Mouse (Mus musculus) kidney, embryonic 16.5 days (tissue): ENCODE data around the gene Il16. TPM values are rescaled to one million over a fixed set of nuclear protein-coding genes. Genes with fewer than 3 reads are reported as not detected.
"Not testable (repeated sequence)": the region's sequence is repeated elsewhere in the genome, so short reads cannot be mapped to it uniquely, and the experiment has no call there.

Source experiments
- ATAC-seq: fragments of 200-750 bp; cut with Nextera tagmentation; 2 replicates; pipeline ENCODE4 v1.8.0; 2017; ENCODE audit warnings: moderate TSS enrichment; ENCODE audit not compliant: low FRiP score, low TSS enrichment
- H3K27ac ChIP-seq: fragments of 300-500 bp; sonication (generic); 2 replicates; pipeline ENCODE4 v1.5.1; 2014; ENCODE audit warnings: low read length
- H3K27me3 ChIP-seq: fragments of 300-500 bp; sonication (generic); 2 replicates; pipeline ENCODE4 v1.6.1; 2014; ENCODE audit warnings: low read length, control low read depth, mixed read lengths; ENCODE audit not compliant: insufficient read depth
- H3K36me3 ChIP-seq: fragments of 300-500 bp; sonication (generic); 2 replicates; pipeline ENCODE4 v1.6.1; 2014; ENCODE audit warnings: low read length, control low read depth, mixed read lengths; ENCODE audit not compliant: insufficient read depth
- H3K4me1 ChIP-seq: fragments of 300-500 bp; sonication (generic); 2 replicates; pipeline ENCODE4 v1.6.1; 2014; ENCODE audit warnings: low read length, control low read depth, mixed read lengths; ENCODE audit not compliant: insufficient read depth
- H3K4me2 ChIP-seq: fragments of 300-500 bp; sonication (generic); replicated peaks from 2 replicates; pipeline ENCODE4 v1.6.1; 2014; ENCODE audit warnings: low read depth, low read length
- H3K4me3 ChIP-seq: fragments of 300-500 bp; sonication (generic); 2 replicates; pipeline ENCODE4 v1.5.1; 2014; ENCODE audit warnings: mild to moderate bottlenecking, low read length
- H3K9ac ChIP-seq: fragments of 300-500 bp; sonication (generic); replicated peaks from 2 replicates; pipeline ENCODE4 v1.6.1; 2014; ENCODE audit warnings: low read length
- H3K9me3 ChIP-seq: fragments of 300-500 bp; sonication (generic); 2 replicates; pipeline ENCODE4 v1.6.1; 2016; ENCODE audit warnings: low read length, control low read depth
- WGBS: fragments of 180-500 bp; shearing (Covaris S2); extraction: QIAGEN DNeasy Blood & Tissue Kit; methylation state at CpG from one replicate; pipeline ENCODE4 v1.1.7; 2014; 5-methylcytosine and 5-hydroxymethylcytosine counted together
- polyA plus RNA-seq: library from polyadenylated mRNA; unstranded; fragments of >200 nt; fragmentation: Nextera tagmentation; extraction: Ambion mirVana; gene quantifications from 2 replicates; pipeline ENCODE4 v1.2.1, GENCODE M21; 2015

Il16 gene
- polyA plus RNA-seq, 1 experiment from 2014 or later: 5.1 TPM

GRCm38 (mm10) chr7:83725801-83726200, 19.7 kb downstream of the Il16 start:
- Histone ChIP-seq H3K9me3 (no peaks in the 10 kb centered on the region), H3K27me3 (no peaks in the 10 kb centered on the region), H3K9ac (no peak overlapping the region), H3K27ac (no peak overlapping the region), H3K4me1 (no peaks in the 10 kb centered on the region), H3K36me3 (no peaks in the 10 kb centered on the region), H3K4me2 (no peak overlapping the region), H3K4me3 (no peak overlapping the region)
- ATAC-seq: no peak

- H3K4me3 ChIP-seq: no peak overlapping the region
- H3K27me3 ChIP-seq: no peaks in the 10 kb centered on the region
- WGBS: 46% methylated on average over 2 of the region's 2 CpGs
- H3K9me3 ChIP-seq: no peaks in the 10 kb centered on the region
- no peak for ATAC-seq
- H3K4me2 ChIP-seq: no peak overlapping the region
- H3K4me1 ChIP-seq: no peaks in the 10 kb centered on the region
- no peaks in the 10 kb centered on the region for H3K36me3 ChIP-seq
- no peak overlapping the region for H3K9ac ChIP-seq
- no peak overlapping the region for H3K27ac ChIP-seq
Measured at GRCm38 (mm10) chr7:83724541-83724940, 21.0 kb downstream of the Il16 start.

GRCm38 (mm10) chr7:83723954-83724353, 21.6 kb downstream of the Il16 start:
- H3K27me3 ChIP-seq: no peaks in the 10 kb centered on the region
- H3K4me2 ChIP-seq: no peak overlapping the region
- no peak overlapping the region for H3K27ac ChIP-seq
- ATAC-seq: no peak
- H3K36me3 ChIP-seq: no peaks in the 10 kb centered on the region
- H3K9me3 ChIP-seq: no peaks in the 10 kb centered on the region
- no peak overlapping the region for H3K9ac ChIP-seq
- H3K4me1 ChIP-seq: no peaks in the 10 kb centered on the region
- H3K4me3 ChIP-seq: no peak overlapping the region

GRCm38 (mm10) chr7:83723221-83723620, 22.3 kb downstream of the Il16 start:
- H3K27me3 ChIP-seq: no peaks in the 10 kb centered on the region
- no peak overlapping the region for H3K27ac ChIP-seq
- H3K36me3 ChIP-seq: no peaks in the 10 kb centered on the region
- 81% methylated on average over 8 of the region's 8 CpGs for WGBS
- ATAC-seq: no peak
- no peak overlapping the region for H3K4me2 ChIP-seq
- H3K4me1 ChIP-seq: no peaks in the 10 kb centered on the region
- H3K9me3 ChIP-seq: no peaks in the 10 kb centered on the region
- H3K9ac ChIP-seq: no peak overlapping the region
- no peak overlapping the region for H3K4me3 ChIP-seq

- no peaks in the 10 kb centered on the region for H3K9me3 ChIP-seq
- H3K4me3 ChIP-seq: no peak overlapping the region
- no peak overlapping the region for H3K9ac ChIP-seq
- WGBS: 78% methylated on average over 13 of the region's 14 CpGs
- H3K27me3 ChIP-seq: no peaks in the 10 kb centered on the region
- H3K27ac ChIP-seq: no peak overlapping the region
- no peaks in the 10 kb centered on the region for H3K36me3 ChIP-seq
- ATAC-seq: no peak
- no peaks in the 10 kb centered on the region for H3K4me1 ChIP-seq
- no peak overlapping the region for H3K4me2 ChIP-seq
Measured at GRCm38 (mm10) chr7:83722485-83722884, 23.0 kb downstream of the Il16 start.

- no peak for ATAC-seq
- Histone ChIP-seq H3K27ac (no peak overlapping the region), H3K4me2 (no peak overlapping the region), H3K9me3 (no peaks in the 10 kb centered on the region), H3K27me3 (no peaks in the 10 kb centered on the region), H3K36me3 (no peaks in the 10 kb centered on the region), H3K4me1 (no peaks in the 10 kb centered on the region), H3K4me3 (no peak overlapping the region), H3K9ac (no peak overlapping the region)
- 81% methylated on average over 8 of the region's 8 CpGs for WGBS
Measured at GRCm38 (mm10) chr7:83720231-83720630, 25.3 kb downstream of the Il16 start.

- no peak overlapping the region for H3K27ac ChIP-seq
- no peak overlapping the region for H3K4me3 ChIP-seq
- no peak overlapping the region for H3K4me2 ChIP-seq
- no peaks in the 10 kb centered on the region for H3K9me3 ChIP-seq
- WGBS: 39% methylated on average over 5 of the region's 5 CpGs
- H3K36me3 ChIP-seq: no peaks in the 10 kb centered on the region
- H3K27me3 ChIP-seq: no peaks in the 10 kb centered on the region
- H3K9ac ChIP-seq: no peak overlapping the region
- no peak for ATAC-seq
- no peaks in the 10 kb centered on the region for H3K4me1 ChIP-seq
Measured at GRCm38 (mm10) chr7:83717021-83717725, 28.4 kb downstream of the Il16 start.

- Histone ChIP-seq H3K27me3 (no peaks in the 10 kb centered on the region), H3K4me2 (no peak overlapping the region), H3K4me3 (no peak overlapping the region), H3K9ac (no peak overlapping the region), H3K36me3 (no peaks in the 10 kb centered on the region), H3K4me1 (no peaks in the 10 kb centered on the region), H3K9me3 (no peaks in the 10 kb centered on the region), H3K27ac (no peak overlapping the region)
- WGBS: 69% methylated on average over 1 of the region's 1 CpGs
- no peak for ATAC-seq
Measured at GRCm38 (mm10) chr7:83713639-83714038, 31.9 kb downstream of the Il16 start.

- H3K36me3 ChIP-seq, H3K27me3 ChIP-seq, ATAC-seq, H3K4me1 ChIP-seq, H3K9me3 ChIP-seq, H3K27ac ChIP-seq, H3K4me3 ChIP-seq, H3K9ac ChIP-seq, H3K4me2 ChIP-seq: not testable (repeated sequence)
- WGBS: 89% methylated on average over 10 of the region's 10 CpGs
Measured at GRCm38 (mm10) chr7:83711676-83712259, 33.8 kb downstream of the Il16 start.

- Histone ChIP-seq H3K27me3 (no peaks in the 10 kb centered on the region), H3K36me3 (no peaks in the 10 kb centered on the region), H3K4me2 (no peak overlapping the region), H3K9ac (no peak overlapping the region), H3K27ac (no peak overlapping the region), H3K9me3 (no peaks in the 10 kb centered on the region), H3K4me3 (no peak overlapping the region), H3K4me1 (no peaks in the 10 kb centered on the region)
- no peak for ATAC-seq
- 84% methylated on average over 9 of the region's 9 CpGs for WGBS
Measured at GRCm38 (mm10) chr7:83703046-83703775, 42.3 kb downstream of the Il16 start.
